Mouse (Mus musculus): Measurements from ENCODE around the gene Bmp4.

Gene Bmp4

GRCm38 (mm10) chr14:46385701-46386477 lies 4.6 kb downstream of the Bmp4 start:
- DNase-seq: peak; percentile 33

- peak; percentile 42 for DNase-seq
These were observed 5.3 kb downstream of the Bmp4 start for GRCm38 (mm10) chr14:46384946-46385691.

- DNase-seq: no peak
These were observed 9.0 kb downstream of the Bmp4 start for GRCm38 (mm10) chr14:46381457-46381856.

- peak; percentile 67 for DNase-seq
These were observed 10.2 kb downstream of the Bmp4 start for GRCm38 (mm10) chr14:46380286-46380721.

- no peak for DNase-seq
These were observed 11.2 kb downstream of the Bmp4 start, which contains the start of gene Gm15217 for GRCm38 (mm10) chr14:46379285-46379684. TSS of gene Gm15217 (plus strand) at chr14:46379414.

- peak; percentile 8 for DNase-seq
These were observed 14.7 kb downstream of the Bmp4 start for GRCm38 (mm10) chr14:46375796-46376195.

GRCm38 (mm10) chr14:46372452-46372851 lies 18.0 kb downstream of the Bmp4 start:
- no peak for DNase-seq

GRCm38 (mm10) chr14:46363209-46363608 lies 27.3 kb downstream of the Bmp4 start:
- DNase-seq: peak; percentile 32

- DNase-seq: no peak
These were observed 32.8 kb downstream of the Bmp4 start for GRCm38 (mm10) chr14:46357696-46358095.

- DNase-seq: no peak
These were observed 33.2 kb downstream of the Bmp4 start for GRCm38 (mm10) chr14:46357286-46357685.

GRCm38 (mm10) chr14:46344750-46345149 lies 45.7 kb downstream of the Bmp4 start:
- no peak for DNase-seq

- DNase-seq: no peak
These were observed 51.7 kb downstream of the Bmp4 start for GRCm38 (mm10) chr14:46338801-46339200.
